Mouse (Mus musculus) adrenal gland, adult 8-10 months (tissue): Measurements from ENCODE around the gene Scrg1. TPM values are rescaled to one million over a fixed set of nuclear protein-coding genes. Genes with fewer than 3 reads are reported as not detected.
A peak's percentile ranks its signal among the peaks of the same experiment; 100 is the strongest.
"Not testable (repeated sequence)": the region's sequence is repeated elsewhere in the genome, so short reads cannot be mapped to it uniquely, and the experiment has no call there.

Source experiments
- DNase-seq: peaks from one replicate; pipeline ENCODE4 v3.0.0; 2022
- total RNA-seq, 4 experiments: library from RNA; stranded (reverse); gene quantifications; 2 replicates each; pipeline ENCODE4 v1.2.4; 2022

Gene Scrg1
- total RNA-seq, 4 experiments from 2014 or later: 0.59 to 0.75 TPM; not detected in 2

GRCm38 (mm10) chr8:57457152-57457551, 1.4 kb downstream of the Scrg1 start:
- DNase-seq: no peak

DNA sequence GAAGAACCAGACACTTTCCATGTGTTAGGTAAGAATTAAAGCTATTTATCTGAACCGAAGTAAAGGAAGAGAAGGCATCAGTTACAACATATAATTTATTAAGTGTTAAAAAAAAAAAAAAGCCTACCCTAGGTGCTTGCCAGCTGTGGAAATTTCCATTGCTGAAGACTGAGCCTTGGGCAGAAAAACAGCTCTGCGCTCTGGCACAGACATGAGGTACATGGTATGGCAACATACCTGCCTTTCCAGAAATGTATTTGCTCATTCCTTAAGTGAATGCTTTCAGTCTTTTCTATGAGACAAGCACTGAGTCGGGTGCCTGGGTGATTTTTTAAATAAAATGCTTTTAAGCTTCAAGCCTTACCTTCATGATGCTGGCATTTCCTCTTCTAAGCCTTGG, 2.2 kb downstream of the Scrg1 start:
- DNase-seq: peak; percentile 15

- DNase-seq: no peak
Observed at GRCm38 (mm10) chr8:57462839-57463238, 7.1 kb downstream of the Scrg1 start.

- no peak for DNase-seq
Observed at GRCm38 (mm10) chr8:57463757-57464156, 8.0 kb downstream of the Scrg1 start.

DNA sequence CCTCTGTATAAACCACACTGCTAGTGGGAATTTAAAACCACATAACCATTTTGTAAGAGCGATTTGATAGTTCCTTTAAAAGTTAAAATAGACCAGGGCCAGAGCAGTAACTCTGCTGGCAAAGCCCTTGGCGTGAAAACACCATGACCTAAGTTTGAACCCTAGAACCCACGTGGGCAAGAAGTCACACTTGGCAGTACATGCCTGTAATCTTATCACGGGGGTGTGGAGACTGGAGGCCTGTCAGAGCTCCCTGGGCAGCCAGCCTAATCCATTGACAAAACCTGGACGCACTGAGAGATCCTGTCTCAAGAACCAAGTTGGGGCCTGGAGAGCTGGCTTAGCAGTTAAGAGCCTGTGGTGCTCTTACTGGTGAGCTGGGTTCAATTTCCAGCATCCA, 12.9 kb downstream of the Scrg1 start:
- DNase-seq: peak; percentile 78

DNA sequence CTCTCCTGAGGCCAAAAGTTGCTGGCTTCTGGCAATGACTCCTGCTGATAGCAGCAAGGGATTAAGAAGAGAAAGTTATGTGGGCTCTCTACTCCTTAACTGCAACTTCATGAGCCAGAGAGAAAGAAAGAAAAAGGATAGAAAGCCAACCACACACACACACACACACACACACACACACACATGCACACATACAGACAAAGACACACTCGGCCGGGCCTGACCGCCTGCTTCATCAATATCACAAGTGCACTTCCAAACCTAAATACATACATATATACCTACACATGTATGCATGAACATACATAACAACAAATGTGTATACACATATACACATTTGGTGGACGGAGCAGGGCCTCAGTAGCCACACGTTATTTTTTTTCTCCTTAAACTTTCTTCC, 15.1 kb downstream of the Scrg1 start:
- DNase-seq: no peak

DNA sequence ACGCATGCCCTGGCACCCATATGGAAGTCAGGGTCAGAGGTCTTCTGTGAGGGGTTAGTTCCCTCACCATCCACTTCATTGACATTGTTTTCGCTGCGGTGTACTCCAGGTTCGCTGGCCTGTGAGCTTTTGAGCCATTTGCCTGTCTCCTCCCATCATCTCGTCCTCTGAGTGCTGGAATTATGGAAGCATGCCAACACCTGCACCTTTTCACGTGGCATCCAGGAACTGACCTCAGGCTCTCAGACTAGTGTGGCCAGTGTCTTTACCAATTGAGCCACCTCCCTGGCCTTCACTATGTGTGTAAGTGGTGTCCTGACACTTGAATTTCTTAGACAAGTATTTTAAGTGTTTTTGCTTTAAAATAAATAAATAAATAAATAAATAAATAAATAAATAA, 18.0 kb downstream of the Scrg1 start:
- no peak for DNase-seq

- DNase-seq: no peak
Observed at GRCm38 (mm10) chr8:57478406-57478805, 22.7 kb downstream of the Scrg1 start.

- DNase-seq: no peak
Observed at GRCm38 (mm10) chr8:57479700-57480099, 24.0 kb downstream of the Scrg1 start.

DNA sequence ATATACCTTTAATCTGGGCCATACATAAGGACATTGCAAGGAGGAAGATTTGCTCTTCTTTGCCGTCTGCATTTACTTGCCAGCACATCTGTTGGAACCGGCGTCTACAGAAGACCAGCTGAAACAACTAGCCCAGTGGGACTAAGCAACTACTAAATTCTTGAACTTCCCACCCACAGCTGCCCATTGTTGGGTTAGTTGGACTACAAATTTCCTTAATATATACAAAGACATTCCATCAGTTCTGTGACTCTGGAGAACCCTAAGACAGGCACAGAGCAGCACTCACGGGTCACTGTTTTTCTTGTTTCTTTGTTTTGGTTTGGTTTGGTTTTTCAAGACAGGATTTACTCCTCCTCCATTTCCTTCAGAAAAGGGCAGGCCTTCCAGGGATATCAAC, 24.9 kb downstream of the Scrg1 start:
- no peak for DNase-seq

DNA sequence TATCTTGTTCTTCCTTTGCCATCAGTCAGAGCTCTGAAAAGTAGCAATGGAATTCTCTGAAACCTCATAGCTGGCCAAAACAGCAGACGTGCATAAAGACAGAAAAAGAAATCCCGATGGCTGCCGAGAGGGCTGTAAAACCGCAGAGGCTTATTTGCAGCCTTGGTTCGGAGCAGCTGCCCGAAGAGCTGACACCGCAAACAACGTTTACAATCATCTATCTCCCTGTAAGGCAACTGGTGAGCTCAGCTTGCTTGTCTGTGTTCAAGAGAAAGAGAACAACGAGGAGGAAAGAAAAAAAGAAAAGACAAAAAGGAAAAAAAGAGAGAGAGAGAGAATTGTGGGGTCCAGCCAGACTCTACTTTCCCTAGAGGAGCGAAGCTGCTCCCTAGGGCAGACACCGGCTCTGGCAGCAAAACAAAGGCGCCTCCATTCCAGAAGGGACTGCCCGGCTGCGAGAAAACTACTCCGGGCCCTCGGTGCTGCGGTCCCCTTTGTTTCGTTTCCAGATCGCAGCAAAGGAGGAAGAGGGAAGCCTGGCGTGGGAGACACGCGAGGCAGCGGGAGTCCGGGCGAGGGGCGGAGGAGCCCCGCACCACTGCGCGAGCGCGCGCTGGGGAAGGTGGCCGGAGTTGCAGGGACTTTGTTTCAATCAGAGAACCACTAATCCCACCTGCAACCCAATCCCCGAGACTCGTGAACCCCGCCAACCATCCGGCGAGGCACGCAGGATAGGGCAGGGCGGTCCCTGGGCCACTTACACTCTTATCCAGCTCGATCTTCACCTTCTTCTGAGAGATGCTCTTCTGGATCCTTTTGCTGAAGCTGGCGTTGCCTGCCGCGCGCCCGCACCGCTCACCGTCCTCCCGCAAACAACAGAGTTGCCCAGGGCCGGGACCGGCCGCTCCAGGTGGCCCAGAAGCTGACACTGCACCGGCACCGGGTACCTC, 31.0 kb downstream of the Scrg1 start:
- DNase-seq: peak; percentile 34

DNA sequence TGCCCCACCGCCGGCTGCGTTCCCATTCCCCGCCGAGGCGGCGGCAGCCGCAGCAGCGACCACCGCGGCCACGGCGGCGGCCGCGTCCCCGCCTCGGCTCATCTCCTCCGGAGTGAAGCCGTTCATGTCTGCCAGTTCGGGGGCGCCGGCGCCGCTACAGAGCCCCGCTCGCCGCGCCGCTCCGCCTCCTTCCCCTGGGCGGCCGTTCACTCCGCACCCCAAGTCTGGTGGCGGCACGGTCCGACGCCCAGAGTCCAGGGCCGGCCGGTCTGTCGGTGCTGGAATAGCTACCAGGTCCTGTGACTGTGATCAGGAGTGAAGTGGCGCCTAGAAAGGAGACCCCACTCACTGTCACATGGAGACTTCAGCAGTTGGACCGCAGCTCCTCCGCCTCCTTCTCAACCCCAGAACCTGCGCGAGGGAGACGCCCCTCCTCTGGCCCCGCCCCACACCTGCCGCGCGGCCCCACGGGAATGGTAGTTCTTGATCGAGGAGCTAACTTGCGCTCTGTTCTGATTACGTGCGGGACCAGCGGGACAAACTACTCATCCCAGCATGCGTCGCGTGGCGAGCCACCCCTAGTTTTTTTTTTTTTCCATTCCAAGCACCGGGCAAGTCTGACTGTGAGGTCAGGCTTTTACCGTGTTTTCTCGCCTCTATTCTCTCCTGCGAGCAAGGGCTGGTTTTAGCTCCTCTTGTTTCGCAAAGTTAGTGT, 31.9 kb downstream of the Scrg1 start, which contains the start of gene Sap30:
Gene Sap30, minus strand, starts transcription at position 420 of the 715 bp plus-strand sequence.
- peak; percentile 99 for DNase-seq

DNA sequence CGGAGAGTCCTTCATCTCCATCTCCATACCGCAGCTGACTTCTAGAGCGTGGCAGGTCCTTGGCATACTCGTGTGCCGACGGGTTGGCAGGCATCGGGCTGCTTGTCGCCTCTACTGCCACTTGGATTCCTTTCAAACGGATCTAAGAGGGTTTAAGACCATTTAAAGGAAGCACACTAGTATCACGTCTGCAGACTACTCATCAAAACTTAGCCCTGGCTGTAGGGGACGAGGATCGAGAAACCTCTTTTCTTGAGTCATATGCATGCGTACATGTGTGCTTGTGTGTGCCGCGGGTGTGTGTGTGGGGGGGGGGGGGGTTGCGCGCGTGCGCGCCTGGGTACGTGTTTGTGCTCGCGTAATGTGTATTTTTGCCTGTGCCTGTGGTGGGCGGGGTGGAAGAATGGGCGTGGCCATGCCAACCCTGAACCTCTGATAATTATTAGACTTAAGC, 32.6 kb downstream of the Scrg1 start:
- DNase-seq: peak; percentile 54

DNA sequence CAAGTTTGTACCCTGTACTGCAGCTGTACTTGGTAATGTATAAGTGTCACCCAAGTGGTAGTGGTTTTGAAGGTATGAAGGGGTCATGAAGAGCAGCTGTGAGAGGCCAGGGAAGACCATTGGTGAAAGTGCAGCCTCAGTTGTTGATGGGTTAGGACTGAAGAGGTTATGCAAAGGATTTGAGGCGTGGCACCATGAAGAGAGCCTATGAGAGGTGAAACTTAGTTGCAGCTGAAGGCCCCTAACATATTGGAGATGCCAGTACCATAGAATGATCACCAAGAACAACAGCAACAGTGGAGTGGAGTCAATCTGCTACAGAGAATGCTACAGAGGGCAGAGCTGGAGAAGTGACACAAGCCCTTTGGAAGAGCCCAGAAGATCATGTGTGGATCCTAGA, 33.6 kb downstream of the Scrg1 start:
- no peak for DNase-seq

DNA sequence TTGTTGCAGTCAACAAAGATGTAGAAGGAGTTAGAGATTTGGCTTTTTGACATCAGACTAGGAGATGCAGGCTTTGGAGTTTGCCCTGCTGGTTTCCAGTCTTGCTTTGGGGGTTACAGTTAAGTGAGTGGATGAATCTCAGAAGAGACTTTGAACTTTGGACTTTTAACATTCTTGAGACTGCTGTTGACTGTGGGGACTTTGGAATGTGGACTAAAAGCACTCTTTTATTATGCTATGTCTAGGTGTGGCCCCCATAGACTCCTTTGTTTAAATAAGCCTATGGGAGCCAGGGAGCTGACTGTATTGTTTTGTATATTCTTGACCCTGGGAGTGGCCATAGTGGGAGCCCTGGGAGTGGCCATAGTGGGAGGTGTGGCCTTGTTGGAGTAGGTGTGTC, 34.2 kb downstream of the Scrg1 start:
- no peak for DNase-seq

- DNase-seq: no peak
Observed at GRCm38 (mm10) chr8:57491873-57492272, 36.1 kb downstream of the Scrg1 start.

DNA sequence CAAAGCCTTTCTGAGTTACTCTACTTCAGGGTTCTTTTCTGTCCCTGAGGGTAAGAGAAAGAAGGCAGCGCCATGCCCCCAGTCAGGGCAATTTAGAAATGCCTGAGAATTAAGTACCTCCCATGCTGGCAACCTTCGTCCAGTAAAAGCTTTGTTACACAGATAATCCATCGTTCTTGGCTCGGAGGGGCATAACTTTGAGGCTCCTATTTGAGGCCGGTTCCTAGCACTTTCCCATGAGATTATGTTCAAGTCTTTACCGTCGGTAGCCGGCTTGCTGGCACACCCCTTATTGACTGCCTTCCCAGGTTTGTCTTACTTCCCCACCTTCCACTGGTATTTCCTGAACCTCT, 42.7 kb downstream of the Scrg1 start:
- DNase-seq: no peak

DNA sequence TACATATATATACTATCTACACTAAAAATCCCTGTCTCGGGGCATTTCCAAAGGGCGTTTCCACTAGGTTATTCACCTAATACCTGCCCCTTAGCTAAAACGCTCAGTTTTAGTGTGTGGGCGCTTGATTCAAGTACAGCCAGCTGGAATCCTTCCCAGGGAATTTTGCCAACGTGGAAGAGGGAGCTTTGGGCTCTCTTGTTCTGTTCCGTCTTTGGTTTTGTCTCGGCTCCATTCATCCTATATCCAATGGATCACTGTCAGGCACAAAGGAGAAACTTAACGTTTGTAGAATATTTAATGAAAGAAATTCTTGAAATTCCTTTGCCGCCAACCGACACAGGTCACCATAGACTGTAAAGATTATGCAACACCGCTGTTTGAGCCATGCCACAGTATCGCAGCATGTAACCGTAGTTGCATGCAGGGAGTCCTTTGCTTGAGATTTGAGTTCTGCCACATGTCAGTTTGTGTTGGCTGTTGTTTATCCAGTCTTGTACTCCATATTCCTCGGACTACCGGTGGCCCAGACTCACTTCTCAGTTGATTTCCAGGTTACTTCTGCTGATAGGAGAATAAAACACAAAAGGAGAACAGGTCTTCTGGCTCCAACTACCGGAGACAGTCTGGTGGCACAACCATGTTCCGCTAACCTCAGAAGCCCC, 43.3 kb downstream of the Scrg1 start:
- DNase-seq: no peak

- no peak for DNase-seq
Observed at GRCm38 (mm10) chr8:57503641-57504040, 47.9 kb downstream of the Scrg1 start.

DNA sequence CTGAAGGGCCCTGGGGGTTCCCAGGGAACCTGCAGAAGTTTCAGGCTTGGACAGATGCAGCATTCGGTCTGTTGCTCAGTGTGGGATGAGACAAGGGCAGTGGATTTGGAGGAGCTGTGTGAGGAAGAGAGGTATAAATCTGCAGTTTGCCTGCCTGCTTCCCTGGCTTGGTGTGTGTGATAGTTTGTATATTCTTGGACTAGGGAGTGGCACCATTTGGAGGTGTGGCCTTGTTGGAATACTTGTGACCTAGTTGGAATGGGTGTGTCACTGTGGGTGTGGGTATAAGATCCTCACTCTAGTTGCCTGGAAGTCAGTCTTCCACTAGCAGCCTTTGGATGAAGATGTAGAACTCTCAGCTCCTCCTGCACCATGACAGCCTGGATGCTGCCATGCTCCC, 49.8 kb downstream of the Scrg1 start:
- DNase-seq: not testable (repeated sequence)

- DNase-seq: no peak
Observed at GRCm38 (mm10) chr8:57507556-57508063, 51.9 kb downstream of the Scrg1 start.

DNA sequence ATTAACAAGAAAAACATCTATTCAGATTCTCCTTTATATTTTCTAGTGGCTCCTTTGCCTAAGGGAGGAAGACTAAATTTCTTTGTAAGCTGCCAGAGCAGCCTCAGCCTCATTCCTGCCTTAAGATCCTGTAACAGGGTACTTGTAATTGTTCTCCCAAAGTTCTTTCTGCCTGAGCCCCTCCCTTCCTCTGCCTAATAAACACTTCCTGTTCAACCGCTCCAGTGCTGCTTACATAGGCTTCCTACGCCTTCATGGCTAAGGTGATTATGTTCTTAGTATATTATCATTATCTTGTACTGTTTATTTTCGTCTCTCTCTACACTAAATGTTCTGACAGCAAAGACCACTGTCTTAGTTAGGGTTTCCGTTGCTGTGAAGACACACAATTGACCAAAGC, 52.9 kb downstream of the Scrg1 start:
- DNase-seq: no peak

- no peak for DNase-seq
Observed at GRCm38 (mm10) chr8:57510791-57511315, 55.1 kb downstream of the Scrg1 start.
